Mouse (Mus musculus) brain, embryonic 18.5 days (tissue): ENCODE results near the gene Zswim5.
A peak's percentile ranks its signal among the peaks of the same experiment; 100 is the strongest.

Source experiments
- DNase-seq: peaks from one replicate; pipeline ENCODE4 v3.0.0-alpha.2; 2012; ENCODE audit warnings: low read depth, low spot score

The Zswim5 gene

GRCm38 (mm10) chr4:117005611-117006400 lies 128.6 kb downstream of the Zswim5 start:
- DNase-seq = no peak

- DNase-seq = no peak
Measured at GRCm38 (mm10) chr4:117007058-117007457, 129.9 kb downstream of the Zswim5 start.

- DNase-seq = no peak
Measured at GRCm38 (mm10) chr4:117010231-117010630, 133.1 kb downstream of the Zswim5 start.

- DNase-seq = no peak
Measured at GRCm38 (mm10) chr4:117013596-117013995, 136.4 kb downstream of the Zswim5 start.

GRCm38 (mm10) chr4:117014901-117015415 lies 137.8 kb downstream of the Zswim5 start:
- no peak for DNase-seq

- DNase-seq = no peak
Measured at GRCm38 (mm10) chr4:117017738-117018137, 140.6 kb downstream of the Zswim5 start.

- DNase-seq = no peak
Measured at GRCm38 (mm10) chr4:117018327-117018726, 141.2 kb downstream of the Zswim5 start.

GRCm38 (mm10) chr4:117019206-117020134 lies 142.3 kb downstream of the Zswim5 start, which contains the start of gene Eif2b3:
Gene Eif2b3 (plus strand): TSS chr4:117019402.
- peak; percentile 77 for DNase-seq

- no peak for DNase-seq
Measured at GRCm38 (mm10) chr4:117023469-117023868, 146.3 kb downstream of the Zswim5 start.

GRCm38 (mm10) chr4:117031105-117031504 lies 153.9 kb downstream of the Zswim5 start:
- DNase-seq = no peak
